Mouse (Mus musculus): Measurements from ENCODE around the gene Ifna4.
A peak's percentile ranks its signal among the peaks of the same experiment; 100 is the strongest.
"Not testable (repeated sequence)": the region's sequence is repeated elsewhere in the genome, so short reads cannot be mapped to it uniquely, and the experiment has no call there.

Gene Ifna4

GRCm38 (mm10) chr4:88841438-88841911, at the start of gene Ifna4:
Gene Ifna4, plus strand, starts transcription at chr4:88841861.
- no peak for DNase-seq (ENCODE audit: low spot score in 2 of 2)

GRCm38 (mm10) chr4:88793936-88794675, 47.6 kb upstream of the Ifna4 start, which contains the start of gene Gm13275:
Gene Gm13275, plus strand, starts transcription at chr4:88794487.
- DNase-seq (ENCODE audit: low spot score in 2 of 2) = peak; percentile 59 to 89

DNA sequence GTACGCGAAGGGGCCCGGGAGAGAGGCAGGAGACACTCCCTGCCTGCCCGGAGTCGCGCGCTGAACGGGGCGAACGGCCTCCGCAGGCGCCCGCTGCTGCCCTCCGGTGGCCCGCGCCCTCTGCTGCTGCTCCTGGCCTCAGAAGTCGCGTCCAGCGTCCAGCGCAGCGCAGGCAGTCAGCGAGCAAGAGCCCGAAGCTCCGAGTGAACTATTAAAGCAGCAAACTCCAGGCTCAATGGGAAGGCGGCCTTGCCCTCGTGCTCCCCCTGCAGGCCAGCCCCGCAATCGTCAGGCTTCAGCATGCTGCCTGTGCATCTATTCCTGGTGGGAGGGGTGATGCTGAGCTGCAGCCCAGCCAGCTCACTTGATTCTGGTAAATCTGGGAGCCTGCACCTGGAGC, 44.6 kb upstream of the Ifna4 start, which contains the start of gene Gm13279:
Gene Gm13279 (plus strand): TSS at position 301 of the 400 bp plus-strand sequence.
- not testable (repeated sequence) for DNase-seq (ENCODE audit: low spot score in 2 of 2)

DNA sequence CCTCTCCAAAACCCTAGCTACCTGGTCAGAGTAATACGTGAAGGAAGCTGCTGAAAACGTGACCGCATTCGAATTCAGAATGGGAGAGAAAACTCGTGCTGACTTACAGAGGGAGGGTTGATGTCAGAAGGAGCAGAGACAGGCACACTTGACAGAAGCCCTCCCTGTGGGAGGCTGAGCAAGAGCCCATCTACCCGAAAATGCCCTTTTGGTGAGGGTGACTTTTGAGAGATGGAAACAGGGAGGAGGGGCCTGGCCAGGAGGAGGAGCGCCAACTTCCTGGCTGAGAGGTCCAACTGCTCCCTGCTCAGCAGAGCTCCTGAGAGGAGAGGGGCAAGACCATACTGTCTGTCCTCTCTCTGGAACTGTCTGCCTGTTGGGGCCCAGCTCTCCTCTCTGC, 42.3 kb upstream of the Ifna4 start, which contains the start of gene Gm13285:
Gene Gm13285 (plus strand): TSS at position 301 of the 400 bp plus-strand sequence.
- not testable (repeated sequence) for DNase-seq (ENCODE audit: low spot score in 2 of 2)

GRCm38 (mm10) chr4:88802954-88803353, 38.7 kb upstream of the Ifna4 start, which contains the start of gene Gm13287:
Gene Gm13287, plus strand, starts transcription at chr4:88803254.
- not testable (repeated sequence) for DNase-seq (ENCODE audit: low spot score in 2 of 2)

DNA sequence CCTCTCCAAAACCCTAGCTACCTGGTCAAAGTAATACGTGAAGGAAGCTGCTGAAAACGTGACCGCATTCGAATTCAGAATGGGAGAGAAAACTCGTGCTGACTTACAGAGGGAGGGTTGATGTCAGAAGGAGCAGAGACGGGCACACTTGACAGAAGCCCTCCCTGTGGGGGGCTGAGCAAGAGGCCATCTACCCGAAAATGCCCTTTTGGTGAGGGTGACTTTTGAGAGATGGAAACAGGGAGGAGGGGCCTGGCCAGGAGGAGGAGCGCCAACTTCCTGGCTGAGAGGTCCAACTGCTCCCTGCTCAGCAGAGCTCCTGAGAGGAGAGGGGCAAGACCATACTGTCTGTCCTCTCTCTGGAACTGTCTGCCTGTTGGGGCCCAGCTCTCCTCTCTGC, 36.4 kb upstream of the Ifna4 start, which contains the start of gene Gm13288:
Gene Gm13288 (plus strand): TSS at position 301 of the 400 bp plus-strand sequence.
- DNase-seq (ENCODE audit: low spot score in 2 of 2) = not testable (repeated sequence)

- DNase-seq (ENCODE audit: low spot score in 2 of 2) = not testable (repeated sequence)
These were observed 35.9 kb upstream of the Ifna4 start for GRCm38 (mm10) chr4:88805761-88806160.

- DNase-seq (ENCODE audit: low spot score in 2 of 2) = no peak
These were observed 25.7 kb upstream of the Ifna4 start, which contains the start of gene Ifna7 for GRCm38 (mm10) chr4:88815928-88816327. Gene Ifna7, plus strand, starts transcription at chr4:88816228.

GRCm38 (mm10) chr4:88819659-88820058, 22.0 kb upstream of the Ifna4 start, which contains the start of gene Ifna11:
Gene Ifna11, plus strand, starts transcription at chr4:88819959.
- no peak for DNase-seq (ENCODE audit: low spot score in 2 of 2)

DNA sequence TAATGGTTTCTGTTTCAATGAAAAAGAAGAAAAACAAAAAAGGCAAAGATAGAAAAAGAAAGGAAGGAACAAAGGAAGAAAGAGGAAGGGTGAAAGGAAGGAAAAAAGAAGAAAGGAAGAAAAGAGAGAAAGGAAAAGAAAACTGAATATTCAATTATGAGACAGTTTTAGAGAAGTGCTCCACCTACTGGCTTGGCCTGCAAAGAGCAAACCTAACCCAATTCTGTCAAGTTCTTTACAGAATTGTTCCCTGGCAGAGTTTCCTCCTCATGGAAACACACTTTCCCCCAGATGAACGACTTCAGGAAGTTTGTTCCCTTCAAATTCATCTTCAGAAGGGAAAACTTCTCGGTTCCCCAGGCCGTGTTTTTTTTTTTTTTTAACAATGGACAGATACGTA, 18.7 kb upstream of the Ifna4 start:
- DNase-seq (ENCODE audit: low spot score in 2 of 2) = no peak

DNA sequence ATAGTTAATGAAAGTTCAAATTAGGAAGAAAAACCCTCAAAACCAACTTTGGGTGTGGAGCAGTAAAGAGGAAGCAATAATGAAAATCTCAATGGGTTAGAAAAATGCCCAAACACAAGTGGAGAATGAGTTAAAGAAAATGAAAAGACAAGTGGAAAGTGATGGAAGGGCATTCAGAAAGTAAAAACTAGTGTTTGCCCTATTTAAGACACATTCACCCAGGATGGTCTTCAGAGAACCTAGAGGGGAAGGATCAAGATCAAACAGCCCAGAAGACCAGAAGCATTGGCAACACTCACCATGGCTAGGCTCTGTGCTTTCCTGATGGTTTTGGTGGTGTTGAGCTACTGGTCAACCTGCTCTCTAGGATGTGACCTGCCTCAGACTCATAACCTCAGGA, 14.5 kb upstream of the Ifna4 start, which contains the start of gene Ifna6:
Gene Ifna6 (plus strand): TSS at position 301 of the 400 bp plus-strand sequence.
- not testable (repeated sequence) for DNase-seq (ENCODE audit: low spot score in 2 of 2)

GRCm38 (mm10) chr4:88830523-88830922, 11.1 kb upstream of the Ifna4 start:
- no peak for DNase-seq (ENCODE audit: low spot score in 2 of 2)

- not testable (repeated sequence) for DNase-seq (ENCODE audit: low spot score in 2 of 2)
These were observed 6.4 kb upstream of the Ifna4 start, which contains the start of gene Ifna5 for GRCm38 (mm10) chr4:88835225-88835624. Gene Ifna5, plus strand, starts transcription at chr4:88835525.

GRCm38 (mm10) chr4:88838828-88839227, 2.8 kb upstream of the Ifna4 start:
- no peak for DNase-seq (ENCODE audit: low spot score in 2 of 2)

DNA sequence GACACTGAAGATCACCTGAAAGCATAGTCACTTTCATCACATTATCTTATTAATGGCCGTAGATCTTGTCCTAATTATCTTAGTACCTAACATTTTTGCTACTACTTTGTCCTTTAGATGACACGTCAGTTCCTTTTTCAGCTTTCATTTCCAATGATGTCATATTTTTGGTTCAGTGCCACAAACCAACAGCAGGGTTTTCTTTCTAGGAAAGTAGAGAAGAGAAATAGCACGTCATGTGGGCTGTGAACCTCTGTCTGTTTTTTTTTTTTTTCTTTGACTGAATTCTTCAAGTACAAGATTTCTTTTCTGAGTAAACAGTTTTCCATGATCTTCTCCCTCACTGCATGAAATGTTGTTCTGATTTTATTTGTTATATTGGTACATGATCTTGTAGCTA, 1.6 kb upstream of the Ifna4 start:
- DNase-seq (ENCODE audit: low spot score in 2 of 2) = no peak

DNA sequence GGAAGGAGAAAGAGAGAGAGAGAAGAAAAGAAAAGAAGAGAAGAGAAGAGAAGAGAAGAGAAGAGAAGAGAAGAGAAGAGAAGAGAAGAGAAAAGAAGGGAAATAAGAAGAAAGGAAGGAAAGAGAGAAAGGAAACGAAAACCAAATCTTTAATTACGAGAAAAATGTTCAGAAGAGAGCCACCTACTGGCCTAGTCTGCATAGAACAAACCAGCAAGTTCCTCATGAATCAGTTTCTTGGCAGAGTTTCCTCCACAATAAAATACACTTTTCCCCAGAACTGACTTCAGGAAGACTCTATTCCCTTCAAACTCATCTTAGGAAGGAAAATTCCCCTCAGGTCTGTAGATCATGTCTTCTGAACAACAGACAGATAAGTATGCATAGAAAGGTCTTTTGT, 3.7 kb downstream of the Ifna4 start:
- no peak for DNase-seq (ENCODE audit: low spot score in 2 of 2)

DNA sequence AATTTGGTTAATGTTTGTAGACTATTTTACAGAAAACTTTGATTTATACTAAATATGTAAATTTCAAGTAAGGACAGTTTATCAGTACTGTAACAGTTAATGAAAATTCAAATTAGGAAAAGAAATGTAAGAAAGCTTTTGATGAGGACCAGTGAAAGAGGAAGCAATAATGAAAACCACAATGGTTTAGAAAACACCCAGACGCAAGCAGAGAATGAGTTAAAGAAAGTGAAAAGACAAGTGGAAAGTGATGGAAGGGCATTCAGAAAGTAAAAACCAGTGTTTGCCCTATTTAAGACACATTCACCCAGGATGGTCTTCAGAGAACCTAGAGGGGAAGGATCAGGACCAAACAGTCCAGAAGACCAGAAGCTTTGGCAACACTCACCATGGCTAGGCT, 8.0 kb downstream of the Ifna4 start, which contains the start of gene Ifna1:
Gene Ifna1 (plus strand): TSS at position 390 of the 400 bp plus-strand sequence.
- DNase-seq (ENCODE audit: low spot score in 2 of 2) = no peak

- DNase-seq (ENCODE audit: low spot score in 2 of 2) = no peak
These were observed 9.5 kb downstream of the Ifna4 start for GRCm38 (mm10) chr4:88851026-88851763.

DNA sequence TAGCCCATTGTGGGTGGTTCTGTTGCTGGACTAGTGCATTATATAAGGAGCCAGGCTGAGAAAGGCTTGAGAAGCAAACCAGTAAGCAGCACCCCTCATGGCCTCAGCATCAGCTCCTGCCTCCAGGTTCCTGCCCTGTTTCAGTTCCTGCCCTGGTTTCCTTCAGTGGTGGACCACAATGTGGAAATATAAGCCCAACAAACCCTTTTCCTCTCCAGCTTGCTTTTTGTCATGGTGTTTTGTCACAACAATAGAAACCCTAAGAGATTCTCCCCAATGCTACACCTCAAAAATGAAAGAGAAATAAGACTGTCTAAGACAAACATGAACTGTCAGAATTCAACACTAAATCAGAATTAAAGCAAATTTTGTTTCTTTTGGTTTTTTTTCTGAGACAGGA, 17.6 kb downstream of the Ifna4 start:
- DNase-seq (ENCODE audit: low spot score in 2 of 2) = no peak

DNA sequence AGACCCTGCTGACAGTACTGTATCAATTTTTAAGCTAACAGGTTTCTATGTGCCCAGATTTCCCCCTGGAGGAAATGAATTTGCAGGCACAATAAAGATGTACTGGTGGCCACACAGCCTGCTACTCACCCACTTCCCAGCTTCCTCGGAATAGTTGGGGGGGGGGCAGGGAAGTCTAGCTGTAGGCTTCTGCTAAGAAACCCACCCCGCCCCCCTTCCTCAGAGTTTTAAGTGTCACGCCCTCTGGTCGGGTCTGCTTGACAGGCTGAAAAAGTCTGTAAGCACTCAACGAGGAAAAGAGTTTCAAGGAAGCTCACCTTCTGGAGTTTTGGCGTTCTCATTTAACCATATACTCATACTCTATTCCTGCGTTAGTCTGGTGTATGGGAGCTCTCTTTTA, 21.6 kb downstream of the Ifna4 start:
- DNase-seq (ENCODE audit: low spot score in 2 of 2) = no peak

DNA sequence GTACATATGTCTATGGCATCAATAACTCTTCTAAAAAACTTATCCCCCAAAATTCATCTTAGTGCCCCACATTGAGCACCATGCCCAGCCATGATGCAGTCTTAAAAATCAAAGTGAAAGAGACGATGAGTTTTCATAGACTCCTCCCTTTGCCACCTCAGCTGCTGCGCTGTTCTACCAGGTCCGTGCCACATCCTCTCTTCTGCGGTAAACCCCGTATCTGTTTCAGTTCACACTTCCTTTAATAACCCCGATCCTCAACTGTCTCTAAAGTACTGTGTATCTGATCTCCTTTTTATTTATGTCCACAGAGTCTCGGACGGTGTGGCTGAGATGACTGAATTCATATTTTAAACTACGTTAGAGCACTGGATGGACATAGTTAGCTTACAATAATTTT, 22.9 kb downstream of the Ifna4 start:
- peak in 1 of 2 experiments; percentile 24 for DNase-seq (ENCODE audit: low spot score in 2 of 2)

GRCm38 (mm10) chr4:88865011-88865569, 23.4 kb downstream of the Ifna4 start:
- DNase-seq (ENCODE audit: low spot score in 2 of 2) = no peak

All from spleen, postnatal 4 days (tissue).